Mouse (Mus musculus): Measurements from ENCODE around the gene Nipal4. TPM values are rescaled to one million over a fixed set of nuclear protein-coding genes. Genes with fewer than 3 reads are reported as not detected.

The Nipal4 gene
- polyA plus RNA-seq, 1 experiment from 2014 or later = not detected

DNA sequence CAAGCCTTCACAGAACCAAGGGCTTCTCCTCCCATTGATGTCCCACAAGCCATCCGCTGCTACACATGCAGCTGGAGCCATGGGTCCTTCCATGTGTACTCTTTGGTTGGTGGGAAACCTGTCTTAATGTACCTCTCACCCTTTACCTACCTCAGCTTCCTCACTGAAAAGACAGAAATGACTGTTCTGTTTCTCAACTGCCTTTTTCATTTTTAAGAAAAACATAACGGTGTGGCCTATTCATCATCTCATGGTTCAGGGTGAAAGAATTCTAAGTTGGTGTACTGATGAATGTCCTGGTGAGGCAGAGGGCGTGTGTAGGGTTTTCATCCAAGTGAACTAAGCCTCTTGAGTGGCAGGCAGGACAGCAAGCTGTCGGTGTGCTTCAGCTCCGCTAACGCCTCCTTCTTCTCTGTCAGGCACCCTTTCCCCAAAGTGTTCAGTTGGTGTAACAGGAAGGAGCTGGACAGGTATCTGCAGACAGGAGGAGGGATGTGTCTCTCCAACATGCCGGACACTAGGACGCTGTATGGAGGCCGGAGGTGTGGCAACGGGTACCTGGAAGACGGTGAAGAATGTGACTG lies 39.4 kb downstream of the Nipal4 start:
- no peak for ATAC-seq
- in situ Hi-C loops (cut with MboI; ENCODE audit: low pct_unique_long_range_greater_than_20kb) = no loop called here
- CTCF ChIA-PET = interaction anchor here (1.1 kb wide), 1 partner anchor 110 kb away, joined by 4 read pairs; no protein-coding TSS in a partner anchor
- no peak for TF ChIP-seq CTCF (IDR thresholded peaks at IDR 0.05)
- no peaks in the 10 kb centered on the region for H3K27me3 ChIP-seq
- POLR2A ChIA-PET = no interaction called here
- DNase-seq (ENCODE audit: low read depth, low spot score) = no peak

DNA sequence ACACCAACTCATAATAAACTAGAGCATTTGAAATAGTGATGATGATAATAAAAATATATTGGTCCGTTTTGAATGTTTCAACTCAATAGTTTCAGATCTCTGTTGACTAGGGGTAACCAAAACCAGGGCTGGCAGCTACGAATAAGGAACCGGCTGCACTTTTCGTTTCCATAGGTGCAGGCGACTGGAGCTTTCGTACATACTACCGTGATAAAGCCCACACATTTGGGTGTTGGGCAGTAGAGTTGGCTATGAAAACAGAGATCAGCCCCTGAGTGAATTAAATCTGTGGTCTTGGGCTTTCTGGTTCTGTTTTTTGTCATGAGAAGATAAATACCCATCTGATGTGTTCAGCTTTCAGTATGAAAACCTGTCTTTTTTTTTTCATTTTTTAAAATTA lies 40.0 kb downstream of the Nipal4 start:
- H3K27me3 ChIP-seq = no peaks in the 10 kb centered on the region
- ChIA-PET CTCF (no interaction called here), POLR2A (no interaction called here)
- DNase-seq (ENCODE audit: low read depth, low spot score) (no peak), ATAC-seq (no peak)
- no peak for TF ChIP-seq CTCF (IDR thresholded peaks at IDR 0.05)
- in situ Hi-C loops (cut with MboI; ENCODE audit: low pct_unique_long_range_greater_than_20kb) = no loop called here

GRCm38 (mm10) chr11:46125835-46126229 lies 40.5 kb downstream of the Nipal4 start:
- DNase-seq (ENCODE audit: low read depth, low spot score) (no peak), ATAC-seq (no peak)
- in situ Hi-C loops (cut with MboI; ENCODE audit: low pct_unique_long_range_greater_than_20kb) = no loop called here
- ChIA-PET POLR2A (no interaction called here), CTCF (no interaction called here)
- no peaks in the 10 kb centered on the region for H3K27me3 ChIP-seq
- TF ChIP-seq CTCF (IDR thresholded peaks at IDR 0.05) = no peak

- no peak for TF ChIP-seq CTCF (IDR thresholded peaks at IDR 0.05)
- DNase-seq (ENCODE audit: low read depth, low spot score) (no peak), ATAC-seq (no peak)
- CTCF ChIA-PET = no interaction called here
- POLR2A ChIA-PET = no interaction called here
- in situ Hi-C loops (cut with MboI; ENCODE audit: low pct_unique_long_range_greater_than_20kb) = no loop called here
- no peaks in the 10 kb centered on the region for H3K27me3 ChIP-seq
Measured at GRCm38 (mm10) chr11:46125093-46125834, 41.0 kb downstream of the Nipal4 start.

DNA sequence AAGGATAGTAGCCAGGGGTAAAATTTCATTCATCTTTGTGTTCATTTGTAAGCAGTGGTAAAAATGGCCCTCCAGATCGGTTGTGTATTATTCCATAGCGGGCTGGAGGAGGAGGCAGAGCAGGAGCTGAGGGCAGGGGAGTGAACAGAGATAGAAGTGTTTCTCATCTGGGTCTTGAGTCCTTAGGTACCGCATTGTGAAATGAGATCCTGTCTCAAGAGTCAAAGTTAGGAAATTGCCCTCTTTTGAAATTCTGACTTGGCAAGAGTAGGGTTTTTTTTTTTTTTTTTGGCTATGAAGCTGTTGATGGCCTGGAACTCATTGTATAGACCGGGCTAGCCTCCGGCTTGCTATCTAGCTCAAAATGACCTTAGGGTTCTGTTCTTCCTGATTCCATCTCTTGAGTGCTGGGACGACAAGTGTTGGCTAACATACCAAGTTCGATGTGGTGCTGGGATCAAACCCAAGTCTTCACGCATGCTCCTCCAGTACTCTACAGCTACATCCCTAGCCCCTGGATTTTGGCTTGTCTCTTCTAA lies 42.9 kb downstream of the Nipal4 start:
- CTCF ChIA-PET = no interaction called here
- ATAC-seq (no peak), DNase-seq (ENCODE audit: low read depth, low spot score) (no peak)
- in situ Hi-C loops (cut with MboI; ENCODE audit: low pct_unique_long_range_greater_than_20kb) = no loop called here
- no peak for TF ChIP-seq CTCF (IDR thresholded peaks at IDR 0.05)
- POLR2A ChIA-PET = interaction anchor here (0.6 kb wide), 1 partner anchor 30 kb away, joined by 4 read pairs; no protein-coding TSS in a partner anchor
- H3K27me3 ChIP-seq = no peaks in the 10 kb centered on the region

GRCm38 (mm10) chr11:46122875-46123274 lies 43.4 kb downstream of the Nipal4 start:
- H3K27me3 ChIP-seq = no peaks in the 10 kb centered on the region
- DNase-seq (ENCODE audit: low read depth, low spot score) (no peak), ATAC-seq (no peak)
- POLR2A ChIA-PET = no interaction called here
- CTCF ChIA-PET = no interaction called here
- TF ChIP-seq CTCF (IDR thresholded peaks at IDR 0.05) = no peak
- in situ Hi-C loops (cut with MboI; ENCODE audit: low pct_unique_long_range_greater_than_20kb) = no loop called here

- in situ Hi-C loops (cut with MboI; ENCODE audit: low pct_unique_long_range_greater_than_20kb) = no loop called here
- H3K27me3 ChIP-seq = no peaks in the 10 kb centered on the region
- CTCF ChIA-PET = no interaction called here
- DNase-seq (ENCODE audit: low read depth, low spot score) (no peak), ATAC-seq (no peak)
- no peak for TF ChIP-seq CTCF (IDR thresholded peaks at IDR 0.05)
- POLR2A ChIA-PET = no interaction called here
Measured at GRCm38 (mm10) chr11:46121666-46122065, 44.6 kb downstream of the Nipal4 start.

- no peak for ATAC-seq
- no peak for TF ChIP-seq CTCF (IDR thresholded peaks at IDR 0.05)
- POLR2A ChIA-PET = no interaction called here
- no peaks in the 10 kb centered on the region for H3K27me3 ChIP-seq
- CTCF ChIA-PET = interaction anchor here (1.1 kb wide), 1 partner anchor 9 kb away, joined by 3 read pairs; no protein-coding TSS in a partner anchor
- no peak for DNase-seq (ENCODE audit: low read depth, low spot score)
- in situ Hi-C loops (cut with MboI; ENCODE audit: low pct_unique_long_range_greater_than_20kb) = no loop called here
Measured at GRCm38 (mm10) chr11:46120084-46120483, 46.2 kb downstream of the Nipal4 start.

GRCm38 (mm10) chr11:46119624-46120023 lies 46.7 kb downstream of the Nipal4 start:
- TF ChIP-seq CTCF (IDR thresholded peaks at IDR 0.05) = no peak
- DNase-seq (ENCODE audit: low read depth, low spot score) = no peak
- CTCF ChIA-PET = interaction anchor here (1.1 kb wide), 1 partner anchor 8 kb away, joined by 3 read pairs; no protein-coding TSS in a partner anchor
- ATAC-seq = no peak
- H3K27me3 ChIP-seq = no peaks in the 10 kb centered on the region
- in situ Hi-C loops (cut with MboI; ENCODE audit: low pct_unique_long_range_greater_than_20kb) = no loop called here
- POLR2A ChIA-PET = no interaction called here

GRCm38 (mm10) chr11:46116510-46116909 lies 49.8 kb downstream of the Nipal4 start:
- POLR2A ChIA-PET = no interaction called here
- ATAC-seq (no peak), DNase-seq (ENCODE audit: low read depth, low spot score) (no peak)
- no peak for TF ChIP-seq CTCF (IDR thresholded peaks at IDR 0.05)
- CTCF ChIA-PET = no interaction called here
- in situ Hi-C loops (cut with MboI; ENCODE audit: low pct_unique_long_range_greater_than_20kb) = no loop called here
- H3K27me3 ChIP-seq = no peaks in the 10 kb centered on the region

GRCm38 (mm10) chr11:46115411-46116173 lies 50.7 kb downstream of the Nipal4 start:
- TF ChIP-seq CTCF (IDR thresholded peaks at IDR 0.05) = no peak
- no peaks in the 10 kb centered on the region for H3K27me3 ChIP-seq
- in situ Hi-C loops (cut with MboI; ENCODE audit: low pct_unique_long_range_greater_than_20kb) = no loop called here
- CTCF ChIA-PET = interaction anchor here (1.3 kb wide), 1 partner anchor 9 kb away, joined by 3 read pairs; no protein-coding TSS in a partner anchor
- no peak for DNase-seq (ENCODE audit: low read depth, low spot score)
- POLR2A ChIA-PET = no interaction called here
- ATAC-seq = no peak
